Mouse (Mus musculus) heart, postnatal 0 days (tissue): ENCODE measurements around the gene Pkd1l1.

Experiments
- CTCF ChIP-seq: IDR thresholded peaks from 2 replicates; pipeline ENCODE4 v1.5.1; 2016; ENCODE audit warnings: antibody characterized with exemption, control low read depth, low read depth
- EP300 ChIP-seq: IDR thresholded peaks from 2 replicates; pipeline ENCODE4 v1.6.1; 2016; ENCODE audit warnings: antibody characterized with exemption, low read depth

DNA sequence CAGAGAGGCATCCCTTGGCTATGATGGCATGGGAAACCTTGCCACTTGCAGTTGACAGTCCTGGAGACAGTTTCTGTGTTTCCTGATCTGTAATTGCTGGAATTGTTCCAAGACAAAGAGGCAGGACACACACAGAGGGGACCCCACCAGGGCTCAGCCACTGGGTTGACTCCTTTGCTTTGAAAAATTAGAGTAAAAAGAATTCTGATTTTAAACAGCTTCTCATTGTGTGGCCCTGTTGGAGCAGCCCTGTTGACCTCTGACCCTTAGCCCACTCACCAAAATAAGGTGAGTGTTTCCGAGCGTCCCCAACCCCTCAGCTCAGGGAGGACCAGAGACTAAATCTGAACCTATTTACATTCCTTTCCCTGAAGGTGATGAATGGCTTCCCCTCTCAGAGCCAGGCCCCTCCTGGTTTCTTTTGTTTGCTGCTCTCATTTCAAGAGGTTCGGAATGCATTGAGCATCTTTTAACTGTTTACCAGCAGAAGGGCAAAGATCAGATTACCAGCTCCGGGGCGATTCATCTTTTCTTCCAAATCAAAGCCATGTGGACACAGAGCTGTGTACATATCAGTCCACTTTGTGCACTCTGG is 161.5 kb downstream of the Pkd1l1 start:
- TF ChIP-seq CTCF (no peak), EP300 (no peak)
